Mouse (Mus musculus) embryonic facial prominence, embryonic 13.5 days (tissue): ENCODE data around the gene Anks3. TPM values are rescaled to one million over a fixed set of nuclear protein-coding genes. Genes with fewer than 3 reads are reported as not detected.

ENCODE experiments used
- ATAC-seq: fragments of 200-750 bp; cut with Nextera tagmentation; 2 replicates; pipeline ENCODE4 v1.8.0; 2017; ENCODE audit warnings: low read depth; ENCODE audit not compliant: insufficient number of reproducible peaks, insufficient read depth, low FRiP score, low TSS enrichment
- H3K27ac ChIP-seq: fragments of 300-500 bp; sonication (generic); 2 replicates; pipeline ENCODE4 v1.5.1; 2015; ENCODE audit warnings: moderate library complexity, mild to moderate bottlenecking, inconsistent platforms
- H3K27me3 ChIP-seq: fragments of 300-500 bp; sonication (generic); 2 replicates; pipeline ENCODE4 v1.6.1; 2015; ENCODE audit warnings: mild to moderate bottlenecking, inconsistent platforms
- H3K36me3 ChIP-seq: fragments of 300-500 bp; sonication (generic); 2 replicates; pipeline ENCODE4 v1.6.1; 2015; ENCODE audit warnings: mild to moderate bottlenecking, inconsistent platforms
- H3K4me1 ChIP-seq: fragments of 300-500 bp; sonication (generic); 2 replicates; pipeline ENCODE4 v1.6.1; 2015; ENCODE audit warnings: inconsistent platforms
- H3K4me2 ChIP-seq: fragments of 300-500 bp; sonication (generic); 2 replicates; pipeline ENCODE4 v1.6.1; 2015; ENCODE audit warnings: moderate library complexity, mild to moderate bottlenecking, inconsistent platforms
- H3K4me3 ChIP-seq: fragments of 300-500 bp; sonication (generic); 2 replicates; pipeline ENCODE4 v1.5.1; 2015; ENCODE audit warnings: mild to moderate bottlenecking, inconsistent platforms
- H3K9ac ChIP-seq: fragments of 300-500 bp; sonication (generic); 2 replicates; pipeline ENCODE4 v1.6.1; 2015; ENCODE audit warnings: mild to moderate bottlenecking, inconsistent platforms
- H3K9me3 ChIP-seq: fragments of 300-500 bp; sonication (generic); 2 replicates; pipeline ENCODE4 v1.6.1; 2016; ENCODE audit warnings: inconsistent platforms
- WGBS: fragments of 180-500 bp; shearing (Covaris S2); methylation state at CpG from one replicate; pipeline ENCODE4 v1.1.7; 2015; ENCODE audit warnings: mixed read lengths; 5-methylcytosine and 5-hydroxymethylcytosine counted together
- polyA plus RNA-seq: library from polyadenylated mRNA; unstranded; fragments of >200 nt; fragmentation: Nextera tagmentation; extraction: Ambion mirVana; gene quantifications from 2 replicates; pipeline ENCODE4 v1.2.1, GENCODE M21; 2015

Gene Anks3
- polyA plus RNA-seq = 67.6 and 68.4 TPM in 2 replicates

DNA sequence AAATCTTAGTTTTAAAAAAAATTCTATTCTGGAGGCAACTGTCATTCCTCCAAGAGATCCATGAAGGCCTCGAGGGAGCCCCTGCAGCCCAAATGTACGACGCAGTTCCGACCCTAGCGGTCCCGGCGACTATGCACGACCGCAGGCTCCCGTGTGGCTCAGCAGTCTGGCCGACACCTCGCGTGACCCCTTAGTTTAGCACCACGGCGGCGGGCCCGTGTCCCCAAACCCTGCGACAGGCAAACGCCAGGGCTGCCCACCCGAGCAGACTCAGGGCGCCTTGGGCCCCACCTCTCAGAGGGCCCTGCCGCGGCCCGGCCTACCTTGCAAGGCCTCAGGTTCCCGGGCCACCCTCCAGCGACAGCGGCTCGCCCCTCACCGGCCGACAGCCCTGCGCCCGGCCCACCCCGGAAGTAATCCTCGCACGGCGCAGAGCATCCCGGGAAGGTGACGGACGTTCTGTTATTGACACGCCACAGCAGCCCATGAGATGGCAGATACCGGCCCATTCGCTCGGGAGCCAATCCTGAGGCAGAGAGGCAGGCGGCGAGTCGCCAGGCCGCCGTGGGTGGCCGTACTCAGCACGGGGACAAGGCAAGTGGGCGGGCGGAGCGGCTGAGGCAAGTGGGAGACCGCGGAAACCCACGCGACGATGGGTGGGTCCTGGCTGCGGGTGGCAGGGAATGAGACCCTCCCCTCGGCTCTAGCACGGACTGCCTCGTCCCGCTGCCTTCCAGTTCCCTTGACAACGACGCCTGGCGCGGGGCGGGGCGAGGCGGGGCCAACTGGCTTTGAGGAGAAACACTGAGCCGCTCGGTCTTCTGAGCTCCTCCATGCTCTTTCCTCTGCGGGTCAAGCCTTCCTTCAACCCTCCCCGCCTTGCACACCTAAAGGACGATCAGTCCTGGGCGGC is at the start of gene Anks3:
Anks3 (minus strand) TSS at position 409 of the 913 bp plus-strand sequence.
- peak; percentile 98 for ATAC-seq
- WGBS = under 1% methylated on average over 76 of the region's 76 CpGs
- H3K4me3 ChIP-seq = peak within 1 kb of the TSS; percentile 95
- H3K27ac ChIP-seq = peak within 1 kb of the TSS; percentile 87
- no peaks in the 10 kb centered on the region for H3K27me3 ChIP-seq
- H3K4me1 ChIP-seq = peaks cover 22% of the 10 kb centered on the region
- peaks cover 19% of the 10 kb centered on the region for H3K36me3 ChIP-seq
- H3K9ac ChIP-seq = peak within 1 kb of the TSS; percentile 94
- H3K4me2 ChIP-seq = peak within 1 kb of the TSS; percentile 84
- no peaks in the 10 kb centered on the region for H3K9me3 ChIP-seq

GRCm38 (mm10) chr16:5013054-5013838 is 49.2 kb upstream of the Anks3 start, which contains the start of gene Rogdi:
TSS of gene Rogdi (minus strand) at chr16:5013553.
- Histone ChIP-seq H3K4me3 (peak within 1 kb of the TSS; percentile 70), H3K9ac (peak within 1 kb of the TSS; percentile 81), H3K27ac (peak within 1 kb of the TSS; percentile 39; the same call in 1 of the 2 replicates), H3K9me3 (no peaks in the 10 kb centered on the region), H3K4me2 (peak within 1 kb of the TSS; percentile 83), H3K4me1 (peaks cover 14% of the 10 kb centered on the region), H3K36me3 (peaks cover 57% of the 10 kb centered on the region), H3K27me3 (no peaks in the 10 kb centered on the region)
- peak; percentile 99 for ATAC-seq
- under 1% methylated on average over 61 of the region's 63 CpGs for WGBS

- WGBS = 55% methylated on average over 13 of the region's 13 CpGs
- H3K9me3 ChIP-seq = no peaks in the 10 kb centered on the region
Measured at GRCm38 (mm10) chr16:5012036-5013005, 48.3 kb upstream of the Anks3 start.

GRCm38 (mm10) chr16:5011285-5011684 is 47.3 kb upstream of the Anks3 start:
- H3K27me3 ChIP-seq = no peaks in the 10 kb centered on the region
- no peak overlapping the region for H3K27ac ChIP-seq
- peaks cover 14% of the 10 kb centered on the region for H3K4me1 ChIP-seq
- H3K9ac ChIP-seq = no peak overlapping the region
- H3K36me3 ChIP-seq = peaks cover 40% of the 10 kb centered on the region
- ATAC-seq = no peak
- no peaks in the 10 kb centered on the region for H3K9me3 ChIP-seq
- H3K4me2 ChIP-seq = no peak overlapping the region
- WGBS = 83% methylated on average over 7 of the region's 7 CpGs
- H3K4me3 ChIP-seq = no peak overlapping the region

More at GRCm38 (mm10) chr16:5012036-5013005, 48.3 kb upstream of the Anks3 start:
- Histone ChIP-seq H3K4me2 (peak overlapping the region; percentile 83), H3K36me3 (peaks cover 50% of the 10 kb centered on the region), H3K27me3 (no peaks in the 10 kb centered on the region), H3K9ac (peak overlapping the region; percentile 81), H3K27ac (no peak overlapping the region), H3K4me1 (peaks cover 14% of the 10 kb centered on the region), H3K4me3 (peak overlapping the region; percentile 70)
- ATAC-seq = no peak

DNA sequence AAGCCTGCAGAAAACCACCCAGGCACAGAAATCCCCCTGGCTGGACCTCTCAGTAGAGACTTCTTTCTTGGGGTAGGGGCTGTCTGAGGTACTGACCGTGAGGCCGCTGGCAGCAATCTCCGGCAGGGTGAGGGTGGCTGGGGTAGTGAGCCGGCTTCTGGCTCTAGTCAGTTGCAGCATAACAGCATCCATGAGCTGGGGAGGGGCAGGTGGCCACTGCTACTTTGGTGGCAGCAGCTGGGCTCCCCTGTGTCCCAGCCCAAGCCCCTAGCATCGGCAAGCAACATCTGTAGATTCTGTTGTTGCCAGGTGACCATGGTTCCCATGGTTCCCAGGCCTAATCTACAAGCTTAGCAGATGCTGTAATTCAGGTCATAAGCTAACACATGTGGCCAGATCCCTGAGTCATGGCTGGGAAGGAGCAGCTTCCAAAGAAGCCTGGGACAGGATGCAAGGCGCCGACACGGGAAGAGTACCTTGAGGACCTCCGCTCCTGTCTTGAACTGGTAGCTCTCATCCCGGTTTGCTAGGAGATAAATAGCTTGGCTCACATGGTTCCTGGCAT is 46.4 kb upstream of the Anks3 start:
- Histone ChIP-seq H3K4me1 (peaks cover 14% of the 10 kb centered on the region), H3K9me3 (no peaks in the 10 kb centered on the region), H3K9ac (no peak overlapping the region), H3K36me3 (peaks cover 31% of the 10 kb centered on the region), H3K27ac (no peak overlapping the region), H3K4me3 (no peak overlapping the region), H3K27me3 (no peaks in the 10 kb centered on the region), H3K4me2 (no peak overlapping the region)
- 90% methylated on average over 10 of the region's 10 CpGs for WGBS
- no peak for ATAC-seq

- Histone ChIP-seq H3K4me3 (no peak overlapping the region), H3K27ac (no peak overlapping the region), H3K36me3 (peaks cover 18% of the 10 kb centered on the region), H3K4me1 (peaks cover 14% of the 10 kb centered on the region), H3K27me3 (no peaks in the 10 kb centered on the region), H3K9ac (no peak overlapping the region), H3K9me3 (no peaks in the 10 kb centered on the region), H3K4me2 (no peak overlapping the region)
- 79% methylated on average over 12 of the region's 12 CpGs for WGBS
- no peak for ATAC-seq
Measured at GRCm38 (mm10) chr16:5008076-5008475, 44.1 kb upstream of the Anks3 start.

DNA sequence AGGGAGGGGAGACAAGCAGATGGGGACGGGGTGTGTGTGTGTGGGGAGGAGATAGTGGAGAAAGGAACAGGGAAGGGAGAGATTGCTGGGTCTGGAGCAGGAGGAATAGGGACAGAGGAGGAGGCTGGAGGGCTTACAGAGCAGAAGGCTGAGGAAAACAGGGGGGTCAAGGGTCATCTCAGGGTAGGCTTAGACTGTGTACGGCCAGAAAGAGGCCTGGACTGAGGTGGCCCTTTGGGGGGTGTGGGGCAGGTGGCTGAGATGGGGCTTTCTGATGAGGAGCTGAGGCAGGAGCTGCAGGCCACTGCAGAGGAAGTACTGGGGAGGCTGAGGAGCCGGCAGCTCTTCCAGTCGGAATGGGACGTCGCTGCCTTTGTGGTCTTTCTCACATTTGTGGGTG is 43.5 kb upstream of the Anks3 start:
- peaks cover 9% of the 10 kb centered on the region for H3K4me1 ChIP-seq
- H3K4me3 ChIP-seq = no peak overlapping the region
- peak overlapping the region; percentile 17; the same call in 1 of the 2 replicates for H3K4me2 ChIP-seq
- peaks cover 18% of the 10 kb centered on the region for H3K36me3 ChIP-seq
- no peaks in the 10 kb centered on the region for H3K9me3 ChIP-seq
- H3K9ac ChIP-seq = 0 out of 2 replicates have a peak overlapping the region, but pooled peaks have one; percentile 36
- ATAC-seq = no peak
- WGBS = 48% methylated on average over 6 of the region's 6 CpGs
- H3K27ac ChIP-seq = no peak overlapping the region
- H3K27me3 ChIP-seq = no peaks in the 10 kb centered on the region

DNA sequence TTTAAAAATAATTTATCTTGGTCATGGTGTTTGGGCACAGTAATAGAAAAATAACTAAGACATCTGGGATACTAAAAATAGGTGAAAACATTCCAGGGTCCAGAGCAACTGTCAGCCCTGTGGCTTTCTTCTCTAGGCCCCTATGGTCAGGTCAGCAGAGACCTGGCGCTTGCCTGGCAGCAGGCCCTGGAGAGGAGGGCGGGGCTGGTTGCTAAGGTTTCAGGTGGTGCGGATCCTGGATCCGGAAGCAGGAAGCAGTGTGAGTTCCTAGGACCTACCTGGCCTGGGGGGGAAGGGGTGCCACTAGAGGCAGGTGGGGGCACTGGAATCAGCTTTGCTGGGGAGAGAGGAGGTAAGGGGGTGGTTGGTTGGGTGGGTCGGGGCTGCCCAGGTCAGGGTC is 43.1 kb upstream of the Anks3 start, which contains the start of gene Smim22:
Smim22 (plus strand) TSS at position 222 of the 400 bp plus-strand sequence.
- no peak within 1 kb of the TSS for H3K27ac ChIP-seq
- peaks cover 18% of the 10 kb centered on the region for H3K36me3 ChIP-seq
- peak within 1 kb of the TSS; percentile 17; the same call in 1 of the 2 replicates for H3K4me2 ChIP-seq
- 37% methylated on average over 5 of the region's 5 CpGs for WGBS
- no peak within 1 kb of the TSS for H3K4me3 ChIP-seq
- ATAC-seq = no peak
- peaks cover 5% of the 10 kb centered on the region for H3K4me1 ChIP-seq
- 0 out of 2 replicates have a peak within 1 kb of the TSS, but pooled peaks have one; percentile 36 for H3K9ac ChIP-seq
- H3K27me3 ChIP-seq = no peaks in the 10 kb centered on the region
- no peaks in the 10 kb centered on the region for H3K9me3 ChIP-seq

DNA sequence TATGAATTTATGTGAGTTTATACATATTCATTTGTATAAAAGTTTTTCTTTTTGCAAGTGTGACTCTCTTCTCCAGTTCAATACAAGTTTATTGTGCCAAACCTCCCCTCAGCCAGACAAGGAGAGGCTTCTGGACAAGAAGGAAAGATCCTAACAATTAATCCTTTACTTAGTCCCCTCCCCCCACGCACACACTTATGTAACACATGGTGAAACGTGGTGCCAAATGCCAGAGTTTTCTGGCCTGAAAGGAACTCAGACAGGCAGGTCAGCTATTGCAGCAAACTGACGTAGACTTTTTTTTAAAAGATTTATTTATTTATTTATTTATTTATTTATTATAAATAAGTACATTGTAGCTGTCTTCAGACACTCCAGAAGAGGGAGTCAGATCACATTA is 36.6 kb upstream of the Anks3 start:
- WGBS = 64% methylated on average over 3 of the region's 3 CpGs
- Histone ChIP-seq H3K4me1 (0 out of 2 replicates have a peak, but pooled peaks cover 4% of the 10 kb centered on the region), H3K9me3 (no peaks in the 10 kb centered on the region), H3K4me3 (no peak overlapping the region), H3K9ac (no peak overlapping the region), H3K36me3 (no peaks in the 10 kb centered on the region), H3K27me3 (no peaks in the 10 kb centered on the region), H3K27ac (no peak overlapping the region), H3K4me2 (no peak overlapping the region)
- no peak for ATAC-seq

DNA sequence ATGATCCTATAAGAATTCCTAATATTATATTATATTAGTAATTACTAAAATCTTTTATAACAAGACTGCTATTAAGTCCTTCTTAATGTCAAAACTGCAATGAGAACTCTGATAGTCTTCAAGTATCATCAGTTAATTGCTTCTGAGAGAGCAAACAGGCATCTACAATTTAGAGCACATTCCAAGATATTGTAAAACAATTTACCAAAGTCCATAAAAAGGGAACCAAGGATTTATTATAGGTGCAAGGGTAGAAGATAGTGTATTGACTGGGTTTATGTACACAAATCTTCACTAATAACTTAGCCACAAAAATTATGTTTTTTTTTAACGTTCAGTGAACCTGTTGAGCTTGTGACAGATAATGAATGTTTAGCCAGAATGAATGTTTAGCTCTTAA is 35.0 kb upstream of the Anks3 start:
- ATAC-seq = no peak

More for the DNA sequence above, 35.0 kb upstream of the Anks3 start:
- Histone ChIP-seq H3K9ac (no peak overlapping the region), H3K4me2 (no peak overlapping the region), H3K4me1 (0 out of 2 replicates have a peak, but pooled peaks cover 4% of the 10 kb centered on the region), H3K27me3 (no peaks in the 10 kb centered on the region), H3K36me3 (no peaks in the 10 kb centered on the region), H3K9me3 (no peaks in the 10 kb centered on the region), H3K4me3 (no peak overlapping the region), H3K27ac (no peak overlapping the region)
- WGBS = 75% methylated on average over 1 of the region's 1 CpGs
